Mouse (Mus musculus) olfactory bulb, adult 2 months (tissue): ENCODE results near the gene Plekhj1. TPM values are rescaled to one million over a fixed set of nuclear protein-coding genes. Genes with fewer than 3 reads are reported as not detected.

Experiments
- H3K27ac ChIP-seq: fragments of 200-500 bp; 2 replicates; pipeline ENCODE4 v1.5.1; 2012; ENCODE audit warnings: low read depth, low read length; ENCODE audit not compliant: insufficient read depth
- H3K4me1 ChIP-seq: fragments of 200-500 bp; 2 replicates; pipeline ENCODE4 v1.6.1; 2012; ENCODE audit warnings: low read length; ENCODE audit not compliant: control insufficient read depth, insufficient read depth
- H3K4me3 ChIP-seq: fragments of 200-500 bp; 2 replicates; pipeline ENCODE4 v1.5.1; 2012; ENCODE audit warnings: mild to moderate bottlenecking, low read depth, low read length, moderate library complexity; ENCODE audit not compliant: insufficient read depth
- CTCF ChIP-seq: fragments of 200-500 bp; IDR thresholded peaks from 2 replicates; pipeline ENCODE4 v1.5.1; 2012; ENCODE audit warnings: low read depth, mild to moderate bottlenecking, low read length, moderate library complexity; ENCODE audit not compliant: insufficient read depth
- POLR2A ChIP-seq: fragments of 200-500 bp; IDR thresholded peaks from 2 replicates; pipeline ENCODE4 v1.6.1; 2012; ENCODE audit warnings: mild to moderate bottlenecking, low read depth, low read length, moderate library complexity; ENCODE audit not compliant: insufficient read depth
- WGBS: fragments of 180-500 bp; shearing (Covaris S2); methylation state at CpG from one replicate; pipeline ENCODE4 v1.1.7; 2018; 5-methylcytosine and 5-hydroxymethylcytosine counted together
- polyA plus RNA-seq: library from polyadenylated mRNA; stranded (reverse); fragments of >200 nt; gene quantifications from 2 replicates; pipeline ENCODE4 v1.2.4, GENCODE M21; 2012; ENCODE audit warnings: low replicate concordance; ENCODE audit not compliant: missing spikeins, insufficient read depth, insufficient read length

Plekhj1 gene
- polyA plus RNA-seq, 1 experiment: not detected

DNA sequence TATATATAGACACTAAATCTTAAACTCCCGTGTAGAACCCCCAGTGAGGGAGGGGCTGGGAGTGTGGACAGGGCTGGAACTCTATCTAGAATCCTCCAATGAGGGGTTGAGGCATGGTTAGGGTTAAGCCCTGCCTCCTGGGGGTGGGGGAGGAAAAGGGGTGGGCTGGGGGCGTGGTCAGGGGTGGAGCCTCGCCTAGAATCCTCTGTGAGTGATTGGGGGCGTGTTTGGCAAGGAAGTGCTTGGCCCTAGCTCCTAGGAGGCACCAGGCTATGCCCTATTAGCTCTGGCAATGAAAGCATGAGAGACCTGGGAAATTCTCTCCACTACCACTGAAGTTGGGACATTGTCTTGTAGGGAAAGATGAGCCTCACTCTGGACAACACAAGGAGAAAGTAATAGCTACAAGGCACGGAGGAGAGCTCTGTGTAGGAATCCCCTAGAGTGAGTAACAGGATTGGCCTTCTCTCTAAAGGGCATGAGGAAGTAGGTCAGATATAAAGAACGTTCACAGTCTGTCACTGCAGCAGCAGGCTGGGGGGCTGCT lies 46.3 kb downstream of the Plekhj1 start:
- Histone ChIP-seq H3K4me3 (peak overlapping the region; percentile 10; the same call in 1 of the 2 replicates), H3K27ac (peak overlapping the region; percentile 93), H3K4me1 (peaks cover 34% of the 10 kb centered on the region)
- WGBS: 4% methylated on average over 6 of the region's 6 CpGs
- TF ChIP-seq CTCF: no peak

DNA sequence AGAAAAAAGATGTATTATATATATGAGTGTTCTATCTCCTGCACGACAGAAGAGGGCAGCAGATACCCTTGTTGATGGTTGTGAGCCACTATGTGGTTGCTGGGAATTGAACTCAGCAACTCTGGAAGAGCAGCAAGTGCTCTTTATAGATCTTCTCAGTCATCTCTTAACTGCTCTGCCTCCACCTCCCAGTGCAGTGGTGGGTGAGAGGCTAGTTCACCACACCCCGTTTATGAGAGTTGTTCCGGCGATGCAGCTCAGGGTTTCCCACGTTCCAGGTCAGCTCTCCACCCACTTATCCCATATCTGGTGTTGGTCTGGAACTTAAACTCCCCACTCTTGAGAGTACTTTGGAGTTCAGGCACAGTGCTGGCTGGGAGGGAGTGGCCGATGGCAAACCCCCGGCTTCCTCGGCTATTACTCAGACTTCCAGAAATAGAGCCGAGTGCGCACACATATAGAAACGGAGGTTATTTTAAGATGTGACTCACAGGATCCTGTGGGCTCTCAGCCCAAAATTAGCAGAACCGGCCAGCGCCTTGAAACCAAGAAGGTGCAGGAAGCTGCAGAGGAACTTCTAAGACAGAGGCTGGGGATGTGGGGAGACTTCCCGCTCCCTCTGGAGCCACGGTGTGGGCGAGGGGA lies 47.1 kb downstream of the Plekhj1 start:
- H3K27ac ChIP-seq: peak overlapping the region; percentile 93

DNA sequence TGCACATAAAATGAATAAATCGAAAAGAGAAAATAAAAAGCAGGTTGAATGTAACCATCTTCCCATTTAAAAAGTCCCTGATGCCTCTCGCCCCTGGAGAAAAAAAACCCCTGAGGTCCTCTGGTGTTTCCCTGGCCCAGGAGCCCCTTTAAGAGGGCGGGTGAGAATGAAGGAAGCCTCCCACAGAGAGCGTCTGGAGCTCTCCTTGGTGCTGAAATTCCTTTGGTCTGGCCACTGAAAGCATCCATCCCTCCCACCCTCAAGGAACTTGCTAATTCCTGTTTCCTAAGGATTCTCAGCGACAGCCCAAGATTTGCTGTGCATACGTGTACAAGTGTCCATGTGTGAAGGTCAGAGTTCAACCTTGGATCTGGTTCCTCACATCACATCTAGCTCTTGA lies 49.8 kb downstream of the Plekhj1 start:
- WGBS: 30% methylated on average over 6 of the region's 6 CpGs
- TF ChIP-seq POLR2A (no peak), CTCF (no peak)
- Histone ChIP-seq H3K4me3 (no peak overlapping the region), H3K27ac (no peak overlapping the region), H3K4me1 (peaks cover 23% of the 10 kb centered on the region)

More for the DNA sequence above, 47.1 kb downstream of the Plekhj1 start:
- Histone ChIP-seq H3K4me3 (peak overlapping the region; percentile 10; the same call in 1 of the 2 replicates), H3K4me1 (peaks cover 26% of the 10 kb centered on the region)
- no peak for TF ChIP-seq POLR2A
- no peak for TF ChIP-seq CTCF
- 4% methylated on average over 16 of the region's 16 CpGs for WGBS

- peak; percentile 59; the same call in 1 of the 2 replicates for TF ChIP-seq CTCF
- TF ChIP-seq POLR2A: no peak
- Histone ChIP-seq H3K4me1 (peaks cover 24% of the 10 kb centered on the region), H3K27ac (no peak overlapping the region), H3K4me3 (no peak overlapping the region)
- 12% methylated on average over 3 of the region's 3 CpGs for WGBS
Measured at GRCm38 (mm10) chr10:80747410-80747809, 51.0 kb downstream of the Plekhj1 start.

Other genes with a start within 250 kb of the Plekhj1 start
- not detected in 2 replicates for gene Rexo1, start 237.1 kb downstream of the Plekhj1 start, polyA plus RNA-seq
- not detected in 2 replicates for gene Klf16, start 221.3 kb downstream of the Plekhj1 start, polyA plus RNA-seq
- gene Abhd17a, start 208.3 kb downstream of the Plekhj1 start, polyA plus RNA-seq: not detected in 2 replicates
- not detected in 2 replicates for gene Scamp4, start 195.8 kb downstream of the Plekhj1 start, polyA plus RNA-seq
- not detected in 2 replicates for gene Adat3, start 195.7 kb downstream of the Plekhj1 start, polyA plus RNA-seq
- gene Gm49322, start 192.6 kb downstream of the Plekhj1 start, polyA plus RNA-seq: not detected in 2 replicates
- 431 TPM in 1 of 2 replicates, not detected in the other for gene Csnk1g2, start 175.8 kb downstream of the Plekhj1 start, polyA plus RNA-seq
- gene Btbd2, start 141.6 kb downstream of the Plekhj1 start, polyA plus RNA-seq: not detected in 2 replicates
- not detected in 2 replicates for gene Mknk2, start 120.5 kb downstream of the Plekhj1 start, polyA plus RNA-seq
- not detected in 2 replicates for gene Mob3a, start 96.6 kb downstream of the Plekhj1 start, polyA plus RNA-seq
- not detected in 2 replicates for gene Izumo4, start 96.4 kb downstream of the Plekhj1 start, polyA plus RNA-seq
- gene Ap3d1, start 56.4 kb downstream of the Plekhj1 start, polyA plus RNA-seq: 105 TPM in 1 of 2 replicates, not detected in the other
- 106 and 235 TPM in 2 replicates for gene Dot1l, start 43.4 kb downstream of the Plekhj1 start, polyA plus RNA-seq
- gene Sf3a2, start 428 bp downstream of the Plekhj1 start, polyA plus RNA-seq: not detected in 2 replicates
- gene Amh, start 6.6 kb upstream of the Plekhj1 start, polyA plus RNA-seq: not detected in 2 replicates
- not detected in 2 replicates for gene Jsrp1, start 14.9 kb upstream of the Plekhj1 start, polyA plus RNA-seq
- gene Oaz1, start 28.0 kb upstream of the Plekhj1 start, polyA plus RNA-seq: 801 TPM in 1 of 2 replicates, not detected in the other
- gene Lingo3, start 45.4 kb upstream of the Plekhj1 start, polyA plus RNA-seq: not detected in 2 replicates
- not detected in 2 replicates for gene Lsm7, start 56.6 kb upstream of the Plekhj1 start, polyA plus RNA-seq
- gene Sppl2b, start 56.6 kb upstream of the Plekhj1 start, polyA plus RNA-seq: not detected in 2 replicates
- not detected in 2 replicates for gene Tmprss9, start 73.2 kb upstream of the Plekhj1 start, polyA plus RNA-seq
- not detected in 2 replicates for gene Timm13, start 102.3 kb upstream of the Plekhj1 start, polyA plus RNA-seq
- not detected in 2 replicates for gene Lmnb2, start 119.6 kb upstream of the Plekhj1 start, polyA plus RNA-seq
- gene Gadd45b, start 131.4 kb upstream of the Plekhj1 start, polyA plus RNA-seq: not detected in 2 replicates
- not detected in 2 replicates for gene Gng7, start 216.3 kb upstream of the Plekhj1 start, polyA plus RNA-seq
- not detected in 2 replicates for gene Diras1, start 227.0 kb upstream of the Plekhj1 start, polyA plus RNA-seq
- gene Slc39a3, start 238.8 kb upstream of the Plekhj1 start, polyA plus RNA-seq: not detected in 2 replicates